Mouse (Mus musculus) ES-Bruce4 (cell line): ENCODE data around the gene Fam83c.

ENCODE experiments used
- CTCF ChIP-seq: IDR thresholded peaks from one replicate; pipeline ENCODE4 v1.8.1; 2011; ENCODE audit warnings: low read depth, low read length
- EP300 ChIP-seq: IDR thresholded peaks from 2 replicates; pipeline ENCODE4 v1.6.1; 2011; ENCODE audit warnings: low read depth, low read length; ENCODE audit not compliant: insufficient read depth
- POLR2A ChIP-seq: IDR thresholded peaks from one replicate; pipeline ENCODE4 v1.8.1; 2011; ENCODE audit warnings: low read length; ENCODE audit not compliant: insufficient read depth

DNA sequence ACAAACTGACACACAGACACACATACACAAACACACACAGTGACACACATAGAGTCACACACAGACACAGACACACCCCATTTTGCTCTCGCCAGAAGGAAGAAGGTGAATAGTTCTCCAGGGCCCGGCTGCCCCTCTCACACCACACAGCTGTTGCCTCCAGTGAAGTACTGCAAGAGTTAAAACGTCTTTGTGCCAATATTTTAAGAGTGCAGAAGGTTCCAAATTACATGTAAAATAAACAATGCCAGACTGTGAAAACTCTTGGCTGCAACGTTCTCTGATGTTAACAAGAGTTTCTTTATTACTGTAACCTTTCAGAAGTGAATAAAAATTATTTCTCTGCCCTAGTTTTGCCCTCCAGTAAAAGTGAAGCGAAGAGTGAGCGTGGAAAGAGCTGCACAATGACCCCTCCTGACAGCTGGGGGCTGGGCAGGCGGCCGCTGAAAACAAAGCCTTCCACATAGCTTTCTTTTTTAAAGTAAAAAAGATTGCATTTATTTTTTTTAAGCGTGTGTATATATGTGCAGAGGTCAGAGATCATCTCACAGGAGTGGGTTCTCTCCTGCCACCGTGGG is 38.4 kb upstream of the Fam83c start:
- TF ChIP-seq CTCF = no peak
- no peak for TF ChIP-seq POLR2A
- no peak for TF ChIP-seq EP300
